Mouse (Mus musculus): ENCODE data around the gene Galnt11.
"Not testable (repeated sequence)": the region's sequence is repeated elsewhere in the genome, so short reads cannot be mapped to it uniquely, and the experiment has no call there.

Gene Galnt11

DNA sequence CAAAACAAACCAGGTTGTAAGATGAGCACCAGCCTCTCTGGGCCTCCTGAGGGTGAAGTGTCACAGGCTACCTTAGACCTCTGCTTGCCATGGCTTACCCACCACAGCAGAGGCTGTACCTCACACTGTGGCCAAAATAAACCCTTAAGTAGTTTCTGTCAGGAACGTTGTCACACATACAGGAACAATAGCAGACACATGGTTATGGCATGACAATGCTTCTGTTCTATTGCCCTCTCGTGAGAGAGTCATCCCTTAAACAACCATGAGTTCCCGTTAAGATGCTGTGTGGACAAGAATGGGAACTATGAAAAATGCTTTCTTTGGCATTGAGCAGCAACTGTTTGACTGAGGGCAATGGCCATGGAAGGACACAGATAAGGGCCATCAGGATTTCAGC, at the start of gene Galnt11:
Galnt11 (plus strand) TSS at position 301 of the 400 bp plus-strand sequence.
- DNase-seq (ENCODE audit: low read depth), result no peak

DNA sequence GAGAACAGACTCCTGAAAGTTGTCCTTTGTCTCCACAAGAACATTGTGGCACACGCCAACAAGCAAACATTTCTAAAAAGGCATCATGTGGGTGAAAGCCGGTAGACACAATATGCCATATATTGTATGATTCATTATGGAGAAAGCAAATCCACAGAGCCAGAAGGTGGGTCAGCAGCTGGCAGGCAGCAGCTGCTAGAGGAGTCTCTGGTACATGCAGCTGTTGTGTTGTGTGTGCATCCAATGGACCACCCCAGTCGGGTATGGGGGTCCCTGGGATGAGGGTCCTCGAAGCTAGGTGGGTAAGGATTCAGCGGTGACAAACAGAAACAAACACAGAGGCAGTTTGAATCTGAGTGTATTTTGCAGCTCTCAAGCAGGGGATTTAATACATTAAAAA, 43.8 kb upstream of the Galnt11 start:
- not testable (repeated sequence) for DNase-seq (ENCODE audit: low read depth)

DNA sequence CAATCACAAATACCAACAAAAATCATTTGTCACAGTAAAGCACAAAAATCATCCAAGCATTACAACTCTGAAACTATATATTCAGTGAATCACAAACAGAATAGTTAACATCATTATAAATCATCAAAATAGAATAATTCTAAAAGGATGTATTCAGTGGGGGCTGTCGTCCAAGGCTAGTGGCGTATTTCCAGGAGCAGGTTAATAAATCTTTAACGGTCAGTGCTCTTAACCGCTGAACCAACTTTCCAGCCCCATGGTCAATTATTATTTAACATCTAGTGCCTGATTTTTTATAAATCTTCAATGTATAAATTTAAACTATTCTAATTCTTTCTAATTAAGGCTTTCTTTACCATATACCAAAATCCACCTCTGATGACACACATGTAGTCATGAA, 43.2 kb upstream of the Galnt11 start:
- DNase-seq (ENCODE audit: low read depth), result not testable (repeated sequence)

DNA sequence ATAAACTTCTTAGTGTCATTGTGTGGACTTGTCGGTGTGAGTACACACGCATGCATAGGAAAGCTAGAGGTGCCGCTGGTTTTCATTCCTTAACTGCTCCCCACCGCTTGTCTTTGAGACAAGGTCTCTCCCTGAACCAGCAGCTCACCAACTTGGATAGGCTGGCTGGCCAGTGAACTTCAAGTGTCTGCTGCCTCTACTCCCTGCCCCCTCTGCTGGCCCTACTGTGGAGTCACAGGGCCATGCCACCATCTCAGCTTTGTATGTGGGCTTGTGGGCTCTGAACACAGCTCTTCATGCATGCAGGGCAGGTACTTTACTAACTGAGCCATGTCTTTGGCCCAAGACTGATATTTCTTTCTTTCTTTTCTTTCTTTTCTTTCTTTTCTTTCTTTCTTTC, 42.4 kb upstream of the Galnt11 start:
- peak; percentile 35 for DNase-seq (ENCODE audit: low read depth)

DNA sequence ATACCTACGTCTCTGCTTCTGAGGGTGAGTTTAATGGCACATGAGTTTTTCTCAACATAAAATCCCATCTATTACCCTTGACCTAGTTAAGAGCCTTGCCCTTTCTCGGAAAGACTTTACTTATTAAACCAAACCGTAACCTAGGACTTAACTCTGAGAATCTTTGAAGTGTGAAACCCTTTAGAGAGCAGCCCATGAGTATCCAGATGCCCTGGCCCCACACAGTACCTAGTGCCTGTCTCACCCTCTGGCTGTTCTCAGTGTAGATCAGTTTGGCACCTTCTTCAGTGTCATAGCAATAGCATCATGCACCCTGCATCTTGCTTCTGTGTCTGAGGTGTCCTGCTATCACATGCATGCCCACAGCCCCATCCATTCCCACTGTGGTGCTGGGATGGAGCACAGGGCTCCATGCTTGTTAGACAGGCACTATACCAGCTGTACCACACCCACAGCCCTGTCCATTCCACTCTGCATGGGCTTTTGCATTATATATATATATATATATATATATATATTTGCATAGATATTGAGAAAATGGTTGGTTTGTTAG, 41.7 kb upstream of the Galnt11 start:
- no peak for DNase-seq (ENCODE audit: low read depth)

DNA sequence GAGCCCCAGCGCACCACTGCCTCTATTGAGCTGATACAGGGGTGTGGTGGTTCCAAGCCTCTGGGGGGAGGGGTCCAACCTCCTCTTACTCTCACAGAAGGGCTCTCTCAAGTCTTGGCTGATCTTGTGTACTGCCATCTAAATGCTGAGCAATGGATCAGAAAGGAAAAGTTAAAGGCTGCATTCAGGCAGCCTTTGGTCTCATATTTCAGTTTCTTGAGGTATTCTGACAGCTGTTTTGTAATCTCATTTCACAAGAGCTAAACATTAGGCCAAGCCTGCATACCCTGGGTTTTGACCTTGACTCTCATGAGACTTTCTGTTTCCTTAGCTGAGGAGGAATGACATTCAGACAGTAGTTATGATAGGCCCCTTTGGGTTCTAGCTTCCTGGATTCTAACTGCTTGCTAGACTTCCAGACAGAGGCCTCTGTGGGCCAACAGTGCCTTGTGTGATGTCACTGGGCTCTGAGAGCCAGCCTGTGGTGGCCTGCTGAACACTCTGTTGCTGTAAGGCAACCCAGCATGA, 40.6 kb upstream of the Galnt11 start, which contains the start of gene Galntl5:
Galntl5 (plus strand) TSS at position 457 of the 528 bp plus-strand sequence.
- DNase-seq (ENCODE audit: low read depth), result peak; percentile 86

DNA sequence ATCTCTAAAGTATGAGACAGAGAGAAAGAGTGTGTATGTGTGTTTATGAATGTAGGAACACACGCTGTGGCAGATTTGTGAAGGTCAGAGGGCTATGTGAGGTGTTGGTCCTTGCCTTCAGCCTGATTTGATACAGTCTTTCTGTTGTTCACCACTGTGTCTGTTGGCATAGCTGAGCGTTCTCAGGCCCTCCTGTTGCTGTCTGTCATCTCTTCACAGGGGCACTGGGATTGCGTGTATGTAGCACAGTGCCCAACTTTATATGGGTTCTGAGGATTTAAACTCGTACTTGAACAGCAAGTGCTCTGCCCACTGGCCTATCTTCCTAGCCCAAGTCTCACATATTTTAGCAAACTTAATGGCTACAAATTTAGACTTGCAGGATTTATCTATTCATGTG, 38.1 kb upstream of the Galnt11 start:
- DNase-seq (ENCODE audit: low read depth), result no peak

DNA sequence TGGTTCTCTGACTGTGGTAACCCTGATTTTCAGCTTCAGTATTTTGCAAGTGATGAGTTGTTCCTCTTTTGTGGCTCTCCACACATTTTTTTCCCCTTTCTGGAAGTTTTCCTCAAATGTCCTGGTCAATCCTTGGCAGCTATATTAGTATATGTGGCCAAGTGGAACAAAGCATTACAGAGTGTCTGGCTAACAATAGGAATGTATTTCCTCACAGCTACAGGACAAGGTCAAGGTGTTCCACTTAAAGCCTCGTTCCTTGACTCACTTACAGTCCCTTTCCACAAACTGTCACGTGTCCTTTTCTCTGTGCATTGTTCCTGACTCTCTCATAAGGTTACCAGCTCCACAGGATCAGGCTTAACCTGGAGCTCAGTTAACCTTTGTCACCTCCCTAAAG, 37.1 kb upstream of the Galnt11 start:
- no peak for DNase-seq (ENCODE audit: low read depth)

DNA sequence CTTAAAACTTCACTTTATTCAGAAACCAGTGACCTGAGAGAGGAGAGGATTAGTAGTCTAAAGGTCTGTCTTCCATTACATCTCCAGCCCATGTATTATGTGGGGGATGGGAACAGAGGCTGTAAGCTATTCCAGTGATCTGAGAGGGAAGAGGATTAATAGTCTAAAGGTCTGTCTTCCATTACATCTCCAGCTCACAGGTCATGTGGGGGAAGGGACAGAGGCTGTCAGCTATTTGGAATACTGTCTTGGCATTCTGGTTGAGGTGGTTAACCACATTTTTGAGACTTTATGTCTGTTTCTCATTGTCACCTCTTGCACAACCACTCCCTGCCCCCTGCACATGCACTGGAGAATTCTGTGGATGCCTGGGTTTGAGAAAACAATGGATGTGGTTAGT, 34.0 kb upstream of the Galnt11 start:
- DNase-seq (ENCODE audit: low read depth), result peak; percentile 11

DNA sequence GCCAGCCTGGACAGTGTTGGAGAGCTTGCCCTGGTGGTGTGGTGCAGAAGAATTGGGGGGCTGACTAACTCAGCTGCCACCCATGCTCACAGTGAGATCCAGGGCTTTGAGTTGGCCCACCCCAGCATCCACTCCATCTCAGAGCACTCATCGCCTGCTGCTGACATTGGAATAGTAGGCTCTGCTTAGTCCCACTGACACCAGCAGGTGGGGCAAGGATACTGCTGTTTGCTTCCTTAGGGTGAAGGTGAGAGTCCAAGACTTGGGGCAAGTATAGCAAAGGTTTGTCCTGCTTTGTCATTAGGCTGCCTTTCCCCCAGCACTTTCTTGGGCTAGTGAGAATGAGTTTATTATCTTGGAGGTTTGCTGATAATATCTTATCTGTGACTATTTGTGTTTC, 32.9 kb upstream of the Galnt11 start:
- peak; percentile 40 for DNase-seq (ENCODE audit: low read depth)

DNA sequence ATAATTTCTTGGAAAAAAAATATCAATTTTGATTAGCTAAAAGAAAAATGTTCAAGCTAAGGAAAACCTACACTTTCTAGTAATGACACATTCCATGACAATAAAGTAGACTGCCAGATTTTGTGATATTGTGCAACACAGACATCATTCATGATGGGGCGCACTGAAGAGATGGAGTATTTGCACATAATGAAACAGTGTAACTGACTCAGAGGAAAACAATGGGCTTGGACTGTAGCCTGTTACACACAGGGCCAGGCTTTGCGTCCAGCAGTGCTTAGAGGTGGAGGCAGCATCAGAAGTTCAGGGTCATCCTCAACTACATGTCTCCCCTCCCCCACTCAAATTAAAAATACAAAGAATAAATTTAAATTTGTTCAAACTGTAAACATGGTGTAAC, 31.2 kb upstream of the Galnt11 start:
- no peak for DNase-seq (ENCODE audit: low read depth)

DNA sequence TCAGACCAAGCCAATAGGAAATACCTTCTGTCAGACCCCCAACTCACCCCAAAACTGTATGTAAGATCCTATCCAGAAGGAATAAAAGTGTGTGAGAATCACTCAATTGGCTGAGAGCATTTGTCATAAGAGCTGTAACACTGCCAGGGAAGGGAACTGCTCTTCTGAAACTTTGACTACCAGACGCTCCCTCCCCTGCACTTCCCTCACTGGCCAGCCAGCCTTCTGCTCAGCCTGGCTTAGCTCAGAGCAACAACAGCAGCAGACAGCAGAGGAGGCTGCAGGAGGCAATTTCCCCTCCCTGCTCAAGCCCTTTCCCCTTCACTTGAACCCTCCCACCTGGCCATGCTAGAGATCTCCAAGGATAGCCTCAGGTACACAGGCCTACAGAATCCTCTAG, 9.8 kb upstream of the Galnt11 start:
- no peak for DNase-seq (ENCODE audit: low read depth)

DNA sequence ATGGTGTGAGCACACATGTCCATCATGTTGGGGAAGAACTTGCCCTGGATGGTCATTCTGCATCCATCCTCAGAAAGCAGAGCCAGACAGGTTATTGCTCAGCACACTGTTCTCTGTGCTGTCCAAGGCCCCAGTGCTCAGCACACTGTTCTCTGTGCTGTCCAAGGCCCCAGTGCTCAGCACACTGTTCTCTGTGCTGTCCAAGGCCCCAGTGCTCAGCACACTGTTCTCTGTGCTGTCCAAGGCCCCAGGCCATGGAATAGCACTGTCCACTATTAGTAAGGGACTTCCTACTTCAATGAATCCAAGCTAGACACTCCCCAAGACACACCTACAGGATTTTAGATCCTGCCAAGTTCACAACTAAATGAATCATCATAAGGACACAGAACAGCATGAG, 8.5 kb upstream of the Galnt11 start:
- DNase-seq (ENCODE audit: low read depth), result not testable (repeated sequence)

DNA sequence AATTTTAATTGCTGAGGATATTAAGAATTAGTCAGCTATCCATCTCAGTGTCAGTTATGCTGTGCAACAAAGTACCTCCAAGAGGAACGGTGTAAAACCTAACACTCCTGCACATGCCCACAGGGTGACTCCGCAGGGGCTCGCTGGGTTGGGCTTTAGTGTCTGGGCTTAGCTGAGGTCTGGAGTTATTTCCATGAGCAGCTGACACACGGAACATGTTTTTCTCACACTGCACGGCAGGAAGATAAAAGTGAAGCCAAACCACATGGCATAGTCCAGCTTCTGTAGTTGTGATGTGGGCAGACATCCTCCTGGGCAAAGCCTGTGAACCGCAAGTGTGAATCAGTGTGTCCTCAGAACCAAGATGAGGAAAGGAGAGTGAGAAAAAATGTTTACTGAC, 6.7 kb upstream of the Galnt11 start:
- DNase-seq (ENCODE audit: low read depth), result no peak

DNA sequence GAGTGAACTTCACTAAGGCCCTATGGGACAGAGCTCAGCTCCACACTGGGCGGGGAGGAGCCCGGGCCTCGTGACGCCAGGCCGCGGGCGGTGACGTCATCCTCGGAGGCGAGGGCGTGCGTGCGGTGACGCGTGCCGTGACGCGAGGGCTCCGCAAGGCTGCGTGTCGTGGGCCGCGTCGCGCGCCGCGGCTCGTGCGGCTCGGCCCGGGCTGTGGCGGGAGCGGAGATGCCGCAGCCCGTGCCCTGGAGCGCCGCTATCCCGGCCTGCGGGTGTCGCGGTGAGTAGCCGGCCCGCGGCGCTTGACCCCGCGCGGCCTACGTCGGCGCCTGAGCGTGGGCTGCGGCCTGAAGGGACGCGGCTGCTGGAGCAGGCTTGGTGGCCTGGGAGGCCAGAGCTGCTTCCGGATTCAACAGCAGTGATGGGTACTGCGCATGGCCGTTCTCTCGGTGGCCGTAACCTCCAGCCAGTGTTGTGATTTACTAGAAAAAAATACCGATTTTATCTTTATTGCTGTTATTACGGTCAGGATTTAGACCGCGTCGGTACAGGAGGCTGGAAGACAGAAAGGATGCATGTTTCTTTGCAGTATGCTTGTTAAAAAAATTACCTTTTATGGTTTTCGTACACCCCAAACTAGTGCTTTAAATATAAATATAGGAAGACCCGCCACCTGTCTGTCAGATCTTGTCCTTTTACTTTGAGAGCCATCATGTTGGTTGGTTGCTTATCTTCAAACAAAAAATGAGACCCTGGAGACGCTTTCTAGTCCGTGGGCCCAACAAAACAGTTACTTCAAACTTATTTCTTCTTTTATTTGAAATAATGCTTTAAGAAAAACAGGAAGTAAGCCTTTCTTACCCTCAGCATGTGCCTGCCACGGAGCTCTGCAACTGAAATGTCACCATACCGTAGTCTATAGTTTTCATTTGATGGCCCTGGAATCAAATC, 1.3 kb downstream of the Galnt11 start, which contains the start of gene E130116L18Rik:
E130116L18Rik (minus strand) TSS at position 402 of the 951 bp plus-strand sequence.
- DNase-seq (ENCODE audit: low read depth), result no peak

DNA sequence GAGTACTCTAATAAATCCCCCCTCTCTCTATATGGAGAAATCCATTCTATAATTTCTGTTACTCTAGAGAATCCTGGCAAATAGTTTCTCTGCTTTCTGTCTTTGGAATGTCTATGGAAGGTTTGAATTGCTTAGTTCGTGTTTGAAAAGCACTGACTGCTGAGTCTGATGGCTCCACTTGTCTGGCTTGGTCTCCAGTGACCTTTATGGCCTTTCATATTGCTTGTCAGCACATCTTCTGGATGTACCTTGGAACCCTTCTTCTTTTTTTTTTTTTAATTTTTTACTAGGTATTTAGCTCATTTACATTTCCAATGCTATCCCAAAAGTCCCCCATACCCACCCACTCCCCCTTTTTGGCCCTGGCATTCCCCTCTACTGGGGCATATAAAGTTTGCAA, 2.7 kb downstream of the Galnt11 start:
- DNase-seq (ENCODE audit: low read depth), result not testable (repeated sequence)

DNA sequence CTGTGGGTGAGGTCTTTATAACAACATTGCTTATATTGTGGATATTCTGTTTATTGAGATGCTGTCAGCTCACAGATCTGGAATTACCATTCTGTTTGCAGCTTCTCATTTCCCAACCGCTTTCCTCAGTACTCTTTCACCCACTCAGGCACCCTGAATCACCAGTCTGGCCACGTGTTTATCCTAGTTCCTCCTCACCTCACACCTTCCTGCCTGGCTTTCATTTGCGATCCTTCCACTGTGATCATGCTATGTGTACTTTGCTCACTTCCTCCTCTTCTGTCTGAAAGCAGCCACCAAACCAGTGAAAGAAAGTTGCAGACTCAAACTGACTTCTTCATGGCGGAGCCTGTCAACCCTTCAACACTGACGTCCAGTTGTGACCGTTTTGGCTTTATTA, 21.4 kb downstream of the Galnt11 start:
- DNase-seq (ENCODE audit: low read depth), result no peak

DNA sequence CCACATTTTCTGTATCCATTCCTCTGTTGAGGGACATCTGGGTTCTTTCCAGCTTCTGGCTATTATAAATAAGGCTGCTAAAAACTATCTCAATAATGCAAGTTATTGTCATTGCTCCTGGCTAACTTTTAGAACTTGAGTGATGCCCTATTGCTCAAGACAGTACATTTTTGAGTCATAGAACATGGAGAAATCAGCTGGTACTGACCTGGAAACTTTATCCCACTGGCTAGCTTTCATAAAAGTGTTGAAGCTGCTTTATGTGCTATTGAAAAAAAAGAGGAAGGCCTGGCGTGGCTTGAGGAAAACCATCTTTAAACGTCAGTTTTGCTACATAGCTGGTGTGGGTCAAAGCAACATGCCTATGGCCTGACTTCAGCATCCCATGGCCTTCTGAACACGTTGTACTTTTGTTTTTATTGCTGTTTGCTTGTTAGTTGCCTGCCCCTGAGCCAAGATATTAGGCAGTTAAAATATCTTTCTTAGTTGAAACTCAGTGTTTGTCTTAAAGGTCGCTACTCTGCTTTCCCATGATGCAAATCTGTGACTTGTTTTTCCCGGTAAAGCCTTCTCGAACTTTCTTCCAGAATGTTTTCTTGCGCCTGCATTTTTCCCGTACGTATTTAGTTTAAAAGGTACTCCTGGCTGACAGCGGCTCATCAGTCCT, 24.2 kb downstream of the Galnt11 start:
- DNase-seq (ENCODE audit: low read depth), result no peak

DNA sequence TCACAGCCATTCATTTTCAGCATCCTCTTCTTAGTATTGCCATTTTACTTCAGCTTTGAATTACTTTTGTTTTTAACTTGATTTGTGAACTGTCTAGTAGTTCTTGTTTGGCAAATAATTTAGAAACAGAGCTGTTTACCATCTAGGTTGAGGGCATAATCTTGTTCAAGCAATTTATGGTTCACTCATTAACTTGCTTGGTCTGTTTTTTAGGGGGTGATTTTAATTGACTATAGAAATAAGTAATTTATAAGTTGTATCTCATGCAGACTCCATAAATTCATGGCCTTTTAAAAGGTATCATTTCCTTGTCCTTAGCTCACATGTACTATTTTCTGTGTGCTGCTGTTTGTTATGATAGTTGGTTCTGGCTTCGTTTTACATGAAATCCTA, 24.8 kb downstream of the Galnt11 start:
- DNase-seq (ENCODE audit: low read depth), result no peak

DNA sequence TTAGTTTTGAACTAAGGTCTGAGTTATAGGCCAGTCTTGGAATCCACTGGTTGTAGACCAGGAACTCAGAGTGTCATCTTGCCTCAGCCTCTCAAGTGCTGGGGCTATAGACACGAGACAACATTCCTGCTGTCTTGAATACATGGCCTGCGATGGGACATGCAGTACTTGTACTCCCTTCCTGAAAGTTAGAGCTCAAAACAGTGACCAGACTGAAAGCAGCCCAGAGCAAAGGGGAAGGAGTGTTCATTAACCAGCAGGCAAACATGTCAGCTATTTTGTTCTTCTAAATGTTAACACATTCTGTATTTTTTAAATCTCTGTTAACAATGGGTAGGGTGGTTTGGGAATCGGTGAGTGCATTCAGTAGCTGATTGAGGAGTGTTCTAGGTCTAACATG, 25.3 kb downstream of the Galnt11 start:
- no peak for DNase-seq (ENCODE audit: low read depth)

DNA sequence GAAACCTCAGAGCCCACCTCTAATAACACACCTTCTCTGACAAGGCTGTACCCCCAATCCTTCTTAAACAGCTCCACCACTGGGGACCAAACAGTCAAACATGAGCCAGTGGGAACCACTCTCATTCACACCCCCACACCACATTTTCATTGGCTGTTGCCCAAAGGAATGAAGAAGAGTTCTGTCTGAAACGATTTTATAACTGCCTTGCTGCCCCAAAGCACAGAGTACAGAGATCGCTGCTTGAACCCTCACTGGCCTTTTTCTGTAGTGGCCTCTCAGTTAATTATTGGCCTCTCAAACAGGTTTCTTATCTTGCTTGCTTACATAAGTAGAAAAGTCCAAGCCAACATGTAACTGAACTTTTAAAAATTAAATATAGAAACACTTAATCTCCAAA, 30.7 kb downstream of the Galnt11 start:
- no peak for DNase-seq (ENCODE audit: low read depth)

DNA sequence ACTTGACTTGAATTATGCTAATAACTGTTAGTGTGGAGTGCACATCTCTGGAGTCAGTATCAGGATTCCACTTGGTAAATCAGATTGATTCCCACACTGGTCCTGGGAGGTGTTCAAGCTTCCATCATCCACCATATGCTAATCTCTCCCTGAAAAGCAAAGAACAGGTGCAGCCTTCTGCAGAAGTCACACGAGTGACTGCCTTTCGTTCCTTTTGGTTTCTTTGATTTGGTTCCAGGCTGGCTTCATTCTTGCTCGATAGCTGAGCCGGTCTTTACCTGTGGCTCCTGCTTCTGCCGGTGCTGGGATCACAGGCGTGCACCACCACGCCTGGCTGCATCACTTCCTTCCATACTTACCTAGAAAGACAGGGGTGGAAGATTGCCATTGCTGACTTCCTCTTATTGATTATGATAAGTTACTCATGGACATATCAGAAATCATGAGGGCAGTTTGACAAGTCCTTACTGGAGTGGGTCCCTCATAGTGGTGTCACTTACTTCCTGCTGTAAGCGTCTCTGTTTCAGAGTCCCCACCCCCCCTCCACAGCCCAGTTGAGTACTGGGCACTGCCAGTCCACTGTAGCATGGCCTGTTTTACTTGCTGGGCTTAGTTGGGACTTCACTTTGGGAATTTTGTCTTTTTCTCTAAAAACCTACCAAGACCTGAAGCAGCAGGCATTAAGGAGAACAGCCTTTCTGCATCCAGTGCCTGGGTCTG, 31.3 kb downstream of the Galnt11 start:
- DNase-seq (ENCODE audit: low read depth), result no peak
